In genomic region chr8:17598736-17599135, GRCm38 (mm10) we compare ENCODE assay signal across 27 mouse cellular contexts.
"Had no signal": no experiment of that assay in that cellular context is flagged by ENCODE, and none has a peak within 500 bp of the region (broad histone marks: within the 10 kb centered on the region; RNA-seq: fewer than 3 reads in every experiment).

No protein-coding gene starts in this region.

- ATAC-seq: hindbrain, embryonic 16.5 days; inflammation-experienced regulatory T-cells, adult 6 months; intestine, embryonic 15.5 days; intestine, postnatal 0 days; liver, postnatal 0 days had no signal

- H3K27ac ChIP-seq: gastrocnemius, adult 2 months; heart, embryonic 10.5 days; hindbrain, embryonic 10.5 days; hindbrain, embryonic 12.5 days; hindbrain, embryonic 14.5 days; intestine, embryonic 15.5 days; layer of hippocampus, adult 2 months; limb, embryonic 10.5 days; limb, embryonic 12.5 days; liver, embryonic 13.5 days; liver, embryonic 15.5 days had no signal

- H3K4me3 ChIP-seq: gastrocnemius, adult 2 months; heart, embryonic 10.5 days; heart, embryonic 12.5 days; hindbrain, embryonic 10.5 days; hindbrain, embryonic 12.5 days; intestine, embryonic 15.5 days; layer of hippocampus, adult 2 months; limb, embryonic 10.5 days; limb, embryonic 12.5 days; liver, embryonic 13.5 days; liver, embryonic 15.5 days had no signal

- DNase-seq: gastrocnemius, adult 2 months; gastrocnemius, postnatal 10 days; gastrocnemius, postnatal 25 days; heart, adult 18-20 months; heart, postnatal 10 days; heart, postnatal 4 days; kidney, adult 18-20 months; kidney, adult 8-10 months; kidney, postnatal 10 days; kidney, postnatal 25 days; kidney, postnatal 4 days; liver; liver, embryonic 13.5 days; liver, postnatal 0 days had no signal
